Mouse (Mus musculus) small intestine, adult 2 months (tissue): ENCODE measurements around the gene Igfbp7.

Experiments used
- CTCF ChIP-seq: fragments of 200-500 bp; IDR thresholded peaks from 2 replicates; pipeline ENCODE4 v1.5.1; 2012; ENCODE audit warnings: low read depth, mild to moderate bottlenecking, control low read depth, inconsistent platforms, low read length, moderate library complexity, mixed read lengths; ENCODE audit not compliant: insufficient replicate concordance, insufficient read length; ENCODE audit errors: extremely low read depth
- POLR2A ChIP-seq: fragments of 200-500 bp; IDR thresholded peaks from 2 replicates; pipeline ENCODE4 v1.6.1; 2012; ENCODE audit warnings: low read depth, mild to moderate bottlenecking, control low read depth, inconsistent platforms, low read length, moderate library complexity

- TF ChIP-seq POLR2A = no peak
- TF ChIP-seq CTCF = no peak
Measured at GRCm38 (mm10) chr5:77364443-77365038, 43.3 kb downstream of the Igfbp7 start.
